Mouse (Mus musculus) kidney, postnatal 14 days (tissue): ENCODE data around the gene Tmem52b.
"Not testable (repeated sequence)": the region's sequence is repeated elsewhere in the genome, so short reads cannot be mapped to it uniquely, and the experiment has no call there.

Source experiments
- DNase-seq: peaks from one replicate; pipeline ENCODE4 v3.0.0; 2022; ENCODE audit warnings: mixed read lengths

Gene Tmem52b

GRCm38 (mm10) chr6:129512367-129512766, at the start of gene Tmem52b:
Tmem52b (plus strand) TSS chr6:129512555.
- DNase-seq, result peak; percentile 53

DNA sequence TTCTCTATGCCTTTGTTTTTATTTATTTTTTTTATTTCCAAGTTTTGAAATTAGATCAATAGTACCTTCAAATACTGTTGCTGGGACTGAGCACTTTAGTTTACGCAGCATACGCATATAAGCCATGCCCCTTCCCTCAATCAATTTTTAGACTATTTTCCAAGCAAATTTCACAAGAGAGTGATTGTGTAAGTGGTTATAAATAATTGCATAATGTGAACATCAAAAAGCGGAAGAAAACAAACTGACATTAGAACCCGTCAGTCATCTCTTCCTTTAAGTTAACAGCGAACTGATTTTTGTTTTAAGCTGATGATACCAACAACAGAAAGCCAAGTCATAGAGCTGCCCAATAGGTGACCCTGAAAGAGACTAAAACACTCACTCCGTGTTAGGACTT, 41.0 kb upstream of the Tmem52b start:
- no peak for DNase-seq

- no peak for DNase-seq
Observed at GRCm38 (mm10) chr6:129472627-129473026, 39.7 kb upstream of the Tmem52b start.

DNA sequence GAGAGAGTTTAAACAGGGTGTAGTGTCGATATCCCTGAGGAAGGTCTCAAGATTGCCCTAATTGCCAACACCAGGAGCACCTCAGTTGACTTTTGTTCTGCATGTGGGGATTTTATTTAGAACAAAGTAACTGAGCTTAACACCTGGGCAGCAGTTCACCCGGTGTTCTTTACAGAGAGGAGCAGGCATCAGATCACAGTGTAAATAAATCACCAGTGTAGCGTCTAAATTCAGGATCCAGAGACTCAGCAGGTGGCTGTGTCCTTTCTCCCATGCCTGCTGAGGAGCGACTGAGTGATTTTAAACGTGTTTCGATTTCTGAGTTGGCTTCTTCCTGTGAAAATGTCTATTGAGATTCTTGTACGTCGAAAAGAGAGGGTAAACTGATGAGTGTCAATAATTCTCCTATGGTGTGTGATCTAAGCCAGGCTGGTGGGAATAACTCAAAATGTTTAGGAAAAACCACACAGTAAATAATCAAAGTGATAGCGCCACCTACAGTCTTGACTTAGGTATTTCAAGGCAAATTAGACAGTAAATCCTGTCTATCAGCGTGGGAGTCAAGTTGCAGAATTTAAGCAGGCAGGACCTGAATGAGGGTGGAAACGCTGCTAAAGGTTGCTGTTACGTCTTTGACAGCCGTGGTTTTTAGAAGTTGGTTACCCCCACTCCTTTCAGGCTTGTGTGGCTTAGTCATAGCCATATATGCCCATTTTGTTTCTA, 35.8 kb upstream of the Tmem52b start:
- peak; percentile 56 for DNase-seq

DNA sequence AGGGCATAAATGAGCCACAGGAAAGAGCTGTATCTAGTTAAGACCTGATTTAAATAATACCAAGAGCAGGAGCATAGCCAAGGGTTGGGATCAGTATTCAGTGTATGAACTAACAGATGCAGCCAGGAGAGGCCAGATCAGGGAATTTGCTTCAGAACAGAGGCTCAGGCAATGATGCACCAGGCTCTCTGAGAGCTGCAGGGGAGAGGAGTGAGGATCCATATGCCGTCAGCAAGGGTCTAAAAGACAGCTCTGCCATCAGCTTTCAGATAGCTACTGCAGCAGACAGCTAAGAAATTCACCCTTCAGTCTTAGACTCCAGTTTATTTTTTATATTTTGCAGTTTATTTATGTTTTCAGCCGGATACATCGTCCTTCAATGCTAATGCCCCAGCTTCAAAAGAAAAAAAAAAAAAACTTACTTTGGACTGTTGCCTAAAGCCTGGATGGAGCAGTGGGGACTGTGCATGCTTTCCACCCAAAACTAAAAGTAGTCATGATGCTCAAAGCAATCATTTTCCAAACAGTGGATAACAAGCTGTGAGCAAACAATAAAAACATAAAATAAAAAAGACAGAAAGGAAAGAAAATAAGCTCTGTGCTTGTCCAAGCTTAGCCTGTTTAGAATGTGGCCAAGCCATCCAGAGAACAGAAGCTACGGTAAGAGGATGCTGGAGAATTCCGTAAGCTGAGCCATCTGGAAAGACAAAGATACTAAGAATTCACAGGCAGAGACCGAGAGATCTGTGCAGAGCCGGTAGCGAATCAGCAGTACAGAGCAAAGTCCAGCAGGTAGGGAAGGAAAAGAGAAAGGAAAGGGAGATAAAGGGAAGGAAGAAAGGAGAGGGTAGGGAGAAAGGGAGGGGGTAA, 32.0 kb upstream of the Tmem52b start:
- DNase-seq, result no peak

DNA sequence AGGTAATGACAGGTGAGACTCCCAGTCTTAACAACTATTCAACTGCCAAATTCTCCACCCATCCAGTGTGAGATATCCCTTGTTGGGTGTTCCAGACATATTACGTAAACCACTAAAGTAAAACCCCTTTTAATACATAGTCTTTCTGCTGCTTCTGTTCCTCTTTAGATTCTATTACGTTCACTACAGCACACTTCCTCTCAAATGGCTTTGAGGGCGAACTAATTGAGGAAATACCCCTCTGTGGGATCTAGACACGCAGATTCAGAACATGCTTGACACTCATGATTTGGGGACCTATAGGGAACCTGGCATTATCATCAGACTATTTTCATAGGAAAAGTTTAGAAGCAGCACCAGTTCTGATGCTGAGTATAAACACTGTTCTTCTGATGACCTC, 17.4 kb upstream of the Tmem52b start:
- no peak for DNase-seq

- DNase-seq, result no peak
Observed at GRCm38 (mm10) chr6:129497345-129498218, 14.8 kb upstream of the Tmem52b start.

DNA sequence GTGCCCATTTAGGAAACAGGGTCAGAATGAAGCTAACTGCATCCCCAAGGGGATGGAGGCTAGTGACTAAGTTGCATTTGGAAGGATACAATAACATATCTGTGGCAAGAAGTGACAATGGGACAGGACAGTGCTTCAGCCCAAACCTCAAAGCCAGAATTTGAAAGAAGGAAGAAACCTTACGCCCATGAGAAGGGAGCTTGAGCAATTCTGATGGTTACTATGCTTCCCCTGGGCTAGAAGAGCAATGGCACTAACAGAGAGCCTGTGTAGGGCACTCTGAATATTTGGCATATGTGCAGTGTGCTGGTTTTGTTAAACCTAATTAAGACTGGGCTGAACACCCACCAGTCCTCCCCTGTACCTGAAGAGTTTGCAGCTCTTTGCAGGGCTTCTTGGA, 12.8 kb upstream of the Tmem52b start:
- DNase-seq, result not testable (repeated sequence)

DNA sequence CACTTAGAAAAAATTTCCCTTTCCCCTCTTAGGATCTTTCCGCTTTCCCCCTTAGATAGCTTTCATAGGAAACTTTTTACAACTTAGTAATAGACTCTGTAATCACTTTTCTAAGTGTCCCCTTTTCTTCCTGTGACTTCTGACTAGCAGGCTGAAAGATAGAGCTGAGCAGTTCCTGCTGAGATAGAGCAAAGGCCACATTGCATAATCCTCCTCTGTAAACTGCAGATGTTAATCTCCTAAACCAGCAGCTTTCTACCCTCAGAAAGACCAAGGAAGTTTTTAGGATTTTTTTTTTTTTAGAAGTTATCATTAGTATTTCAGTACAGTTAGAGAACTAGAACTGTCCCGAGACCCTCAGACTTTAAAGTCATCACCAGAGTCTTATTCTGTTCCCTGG, 8.9 kb upstream of the Tmem52b start:
- no peak for DNase-seq

DNA sequence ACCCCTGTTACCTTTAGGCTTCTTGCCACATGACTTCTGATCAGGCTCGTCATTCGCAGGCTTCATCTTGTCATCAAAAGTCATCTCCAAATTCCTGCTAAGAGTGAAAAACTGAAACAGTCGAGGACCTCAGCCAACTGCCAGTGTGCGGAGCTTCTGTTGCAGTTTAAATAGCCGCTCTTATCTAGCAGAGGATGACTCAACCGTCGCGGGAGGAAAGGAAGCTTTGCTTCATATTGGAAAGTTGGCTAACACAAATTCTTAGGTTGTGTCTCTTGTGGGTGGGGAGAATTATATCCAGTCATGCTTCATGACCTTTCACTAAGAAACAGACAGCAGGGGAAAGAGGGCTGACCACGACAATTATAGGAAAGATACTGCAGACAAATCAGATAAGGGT, 5.3 kb upstream of the Tmem52b start, which contains the start of gene Olr1:
Gene Olr1, minus strand, starts transcription at position 142 of the 400 bp plus-strand sequence.
- no peak for DNase-seq

GRCm38 (mm10) chr6:129510120-129510911, 2.0 kb upstream of the Tmem52b start:
- DNase-seq, result peak; percentile 64

DNA sequence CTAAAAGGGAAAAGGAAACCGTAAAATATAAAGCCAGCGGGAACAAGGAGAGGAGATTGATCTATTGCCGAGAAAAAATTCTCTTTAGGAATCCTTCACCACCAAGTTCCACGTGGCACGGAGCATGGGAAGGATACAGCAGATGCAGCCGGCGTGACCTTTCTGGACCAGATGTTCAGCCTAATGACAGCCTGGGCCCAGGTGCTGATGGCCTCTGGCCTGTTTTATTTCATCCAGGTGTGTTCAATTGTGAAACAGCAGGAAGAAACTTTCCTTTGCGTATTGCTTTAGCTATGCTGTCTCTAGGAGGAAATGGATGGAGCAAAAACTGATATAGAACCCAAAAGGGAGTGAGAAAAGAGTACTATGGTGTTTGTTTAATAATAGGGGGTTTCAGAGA, 513 bp downstream of the Tmem52b start:
- DNase-seq, result peak; percentile 20

- DNase-seq, result peak; percentile 39
Observed at GRCm38 (mm10) chr6:129513409-129513808, 1.1 kb downstream of the Tmem52b start.

- no peak for DNase-seq
Observed at GRCm38 (mm10) chr6:129514376-129514775, 2.0 kb downstream of the Tmem52b start.

DNA sequence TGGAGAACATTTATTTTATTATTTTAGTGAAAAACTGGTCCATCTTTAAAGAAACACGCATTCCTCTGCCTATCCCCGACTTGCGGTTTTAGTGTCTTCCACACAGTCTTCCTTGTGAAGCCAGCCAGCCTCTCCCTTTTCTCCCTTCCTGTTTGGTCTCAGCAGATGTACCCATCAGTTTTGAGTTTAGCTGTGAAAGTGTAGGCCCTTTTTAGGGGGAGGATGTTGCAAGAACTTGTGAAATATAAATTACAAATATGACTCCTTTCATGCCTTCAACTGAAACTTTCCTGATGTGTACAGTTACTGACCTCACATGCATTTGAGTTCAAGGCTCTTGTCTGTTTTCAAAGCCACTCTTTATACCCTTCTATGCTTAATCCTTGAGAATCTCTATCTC, 2.7 kb downstream of the Tmem52b start:
- DNase-seq, result no peak

DNA sequence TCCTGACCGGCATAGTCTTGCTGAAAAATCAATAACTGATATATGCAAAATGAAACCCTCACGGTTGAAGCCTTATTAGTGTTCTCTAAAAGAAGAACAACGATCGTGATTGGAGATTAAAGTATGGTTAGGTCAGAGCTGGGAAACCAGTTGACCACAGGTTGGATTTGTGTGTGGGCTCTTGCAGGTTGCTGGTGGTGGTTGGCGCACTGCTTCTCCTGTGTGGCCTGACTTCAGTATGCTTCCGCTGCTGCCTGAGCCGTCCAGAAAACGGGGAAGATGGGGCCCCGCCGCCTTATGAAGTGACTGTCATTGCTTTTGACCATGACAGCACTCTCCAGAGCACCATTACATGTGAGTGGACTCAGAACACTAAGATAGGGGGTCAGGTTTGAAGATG, 4.0 kb downstream of the Tmem52b start:
- DNase-seq, result no peak

GRCm38 (mm10) chr6:129517752-129518408, 5.5 kb downstream of the Tmem52b start:
- DNase-seq, result peak; percentile 73

DNA sequence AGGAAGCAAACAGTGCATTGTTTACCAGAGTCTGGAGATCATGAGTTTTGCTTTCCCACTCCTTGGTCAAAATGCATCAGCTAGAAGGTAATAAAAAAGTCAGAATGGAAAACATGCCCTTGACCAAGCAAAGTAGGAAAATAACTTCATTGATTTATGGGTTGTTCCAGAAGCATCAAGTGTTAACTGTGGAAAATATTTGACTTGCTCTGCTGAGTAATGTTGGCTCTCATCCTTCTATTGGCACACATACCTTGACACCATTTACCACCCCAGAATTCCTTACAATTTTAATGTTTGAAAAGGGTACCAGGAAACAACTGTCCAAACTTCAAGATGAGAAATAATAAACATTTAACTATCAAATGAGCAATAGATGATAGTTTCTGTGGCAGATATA, 13.7 kb downstream of the Tmem52b start:
- no peak for DNase-seq

GRCm38 (mm10) chr6:129527416-129527815, 15.1 kb downstream of the Tmem52b start:
- DNase-seq, result no peak

DNA sequence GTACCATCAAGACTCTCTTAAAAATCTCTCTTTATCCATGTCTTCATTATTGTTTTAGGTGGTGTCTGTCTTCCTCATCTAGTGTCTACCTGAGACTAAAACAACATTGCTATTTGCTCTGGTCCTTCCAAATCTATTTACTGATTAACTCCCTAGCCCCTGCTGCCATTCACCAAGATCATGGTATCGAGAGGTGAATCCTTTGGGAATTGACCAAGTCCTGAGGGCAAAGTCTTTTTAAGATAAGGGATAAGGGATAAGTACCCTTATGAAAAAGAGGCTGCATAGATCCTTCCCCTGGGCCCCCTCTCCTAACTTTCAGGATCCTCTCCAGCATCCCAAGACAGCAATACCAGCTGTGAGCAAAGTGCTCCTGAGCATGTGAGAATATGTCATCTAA, 17.2 kb downstream of the Tmem52b start:
- no peak for DNase-seq

- DNase-seq, result peak; percentile 67
Observed at GRCm38 (mm10) chr6:129530261-129530660, 17.9 kb downstream of the Tmem52b start.

- peak; percentile 95 for DNase-seq
Observed at GRCm38 (mm10) chr6:129532556-129532941, 20.2 kb downstream of the Tmem52b start.
